14 mouse cellular contexts compared by ENCODE assay signal in the genomic region with DNA sequence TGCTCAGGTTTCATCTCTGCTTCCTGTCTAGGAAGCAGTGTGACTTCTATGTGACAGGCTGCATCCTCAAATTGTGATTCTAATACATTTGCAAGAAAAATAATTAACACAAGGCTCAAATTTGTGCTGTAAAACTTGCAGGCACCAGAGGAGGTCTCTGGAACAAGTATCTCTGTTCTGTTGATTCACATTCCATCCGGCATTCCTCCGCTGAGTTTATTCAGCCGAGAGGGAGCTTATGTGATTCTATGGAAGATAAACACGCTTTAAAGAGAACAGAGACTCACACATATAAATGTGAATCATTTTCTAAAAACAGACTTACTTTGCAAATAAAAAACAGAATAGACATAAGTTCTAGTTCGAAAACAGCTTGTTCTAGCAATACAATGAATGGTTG.
"Had no signal": no experiment of that assay in that cellular context is flagged by ENCODE, and none has a peak within 500 bp of the region (broad histone marks: within the 10 kb centered on the region; RNA-seq: fewer than 3 reads in every experiment).

No protein-coding gene starts in this region.

- H3K9ac ChIP-seq: liver, embryonic 15.5 days had no signal

- H3K4me3 ChIP-seq: left cerebral cortex, adult 2 months; liver, embryonic 15.5 days had no signal

- H3K36me3 ChIP-seq: liver, embryonic 15.5 days had no signal

- H3K27me3 ChIP-seq: liver, embryonic 15.5 days had no signal

- DNase-seq: kidney, adult 18-20 months; kidney, adult 9 months; kidney, postnatal 36 days; layer of hippocampus, postnatal 36 days; lung, adult 18-20 months; lung, postnatal 36 days; midbrain, embryonic 14.5 days; right cerebral cortex, postnatal 14 days; right cerebral cortex, postnatal 4 days; thymus, postnatal 36 days had no signal

- H3K9me3 ChIP-seq: liver, embryonic 15.5 days had no signal

- H3K4me2 ChIP-seq: midbrain, embryonic 11.5 days had no signal

- H3K27ac ChIP-seq: left cerebral cortex, adult 2 months; liver, embryonic 15.5 days had no signal

- ATAC-seq: lung, postnatal 0 days had no signal
